Mouse (Mus musculus) embryonic facial prominence, embryonic 14.5 days (tissue): ENCODE results near the gene Foxp4. TPM values are rescaled to one million over a fixed set of nuclear protein-coding genes. Genes with fewer than 3 reads are reported as not detected.

Experiments
- ATAC-seq: fragments of 200-750 bp; cut with Nextera tagmentation; 2 replicates; pipeline ENCODE4 v1.8.0; 2017; ENCODE audit warnings: low read depth, moderate number of reproducible peaks, moderate TSS enrichment
- DNase-seq: peaks from one replicate; pipeline ENCODE4 v3.0.0-alpha.2; 2015; ENCODE audit warnings: low spot score
- H3K27ac ChIP-seq: fragments of 300-500 bp; sonication (generic); replicated peaks from 2 replicates; pipeline ENCODE4 v1.5.1; 2014; ENCODE audit warnings: low read depth, mild to moderate bottlenecking, low read length, moderate library complexity
- H3K27me3 ChIP-seq: fragments of 300-500 bp; sonication (generic); replicated peaks from 2 replicates; pipeline ENCODE4 v1.6.1; 2014; ENCODE audit warnings: low read length; ENCODE audit not compliant: control insufficient read depth, insufficient read depth
- H3K36me3 ChIP-seq: fragments of 300-500 bp; sonication (generic); 2 replicates; pipeline ENCODE4 v1.6.1; 2014; ENCODE audit warnings: low read length, mixed read lengths; ENCODE audit not compliant: control insufficient read depth, insufficient read depth
- H3K4me1 ChIP-seq: fragments of 300-500 bp; sonication (generic); 2 replicates; pipeline ENCODE4 v1.6.1; 2014; ENCODE audit warnings: antibody characterized with exemption, low read length; ENCODE audit not compliant: control insufficient read depth, insufficient read depth
- H3K4me2 ChIP-seq: fragments of 300-500 bp; sonication (generic); 2 replicates; pipeline ENCODE4 v1.6.1; 2014; ENCODE audit warnings: low read depth, mild to moderate bottlenecking, low read length, moderate library complexity, mixed read lengths
- H3K4me3 ChIP-seq: fragments of 300-500 bp; sonication (generic); 2 replicates; pipeline ENCODE4 v1.5.1; 2014; ENCODE audit warnings: low read depth, mild to moderate bottlenecking, low read length
- H3K9ac ChIP-seq: fragments of 300-500 bp; sonication (generic); 2 replicates; pipeline ENCODE4 v1.6.1; 2014; ENCODE audit warnings: low read depth, mild to moderate bottlenecking, low read length, moderate library complexity, mixed read lengths
- H3K9me3 ChIP-seq: fragments of 300-500 bp; sonication (generic); 2 replicates; pipeline ENCODE4 v1.6.1; 2016; ENCODE audit warnings: low read length; ENCODE audit not compliant: control insufficient read depth
- WGBS: fragments of 180-500 bp; shearing (Covaris S2); extraction: QIAGEN DNeasy Blood & Tissue Kit; methylation state at CpG from one replicate; pipeline ENCODE4 v1.1.7; 2014; 5-methylcytosine and 5-hydroxymethylcytosine counted together
- polyA plus RNA-seq: library from polyadenylated mRNA; unstranded; fragments of >200 nt; fragmentation: Nextera tagmentation; extraction: Ambion mirVana; gene quantifications from 2 replicates; pipeline ENCODE4 v1.2.1, GENCODE M21; 2014

The Foxp4 gene
- polyA plus RNA-seq, 1 experiment from 2014 or later, result 21.0 TPM

DNA sequence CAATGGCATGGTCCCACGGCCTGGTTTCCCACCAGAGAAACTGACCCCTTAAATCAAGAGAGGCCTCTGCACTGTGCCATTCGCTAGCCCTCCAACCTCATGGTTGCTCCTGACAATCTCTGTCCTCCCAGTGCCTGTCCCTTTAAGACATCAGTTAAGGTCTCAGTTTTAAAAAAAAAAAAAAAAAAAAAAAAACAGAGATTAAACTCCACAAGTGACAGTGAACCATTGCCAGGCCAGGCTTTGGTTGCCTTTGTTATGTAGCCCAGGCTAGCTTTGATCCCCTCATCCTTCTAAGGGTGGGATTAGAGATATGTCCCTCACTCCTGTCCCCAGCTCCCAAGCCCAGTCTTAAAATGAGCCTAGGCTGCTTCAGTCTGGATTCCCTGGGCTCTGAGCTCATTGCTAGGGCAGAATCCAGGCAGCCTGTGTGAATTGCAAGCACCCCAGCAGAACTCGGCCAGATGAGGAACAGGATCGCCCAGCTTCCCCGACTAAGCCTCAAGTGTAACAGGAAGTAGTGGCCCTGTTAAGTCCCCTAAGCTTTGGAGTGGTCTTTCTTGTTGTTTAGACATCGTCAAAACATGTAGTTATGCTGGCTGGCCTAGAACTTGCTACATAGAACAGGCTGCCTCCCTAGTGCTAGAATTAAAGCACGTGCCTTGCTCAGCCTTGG, 73.7 kb downstream of the Foxp4 start:
- no peak overlapping the region for H3K4me2 ChIP-seq
- no peak overlapping the region for H3K9ac ChIP-seq
- 77% methylated on average over 7 of the region's 7 CpGs for WGBS
- ATAC-seq, result no peak
- H3K36me3 ChIP-seq, result no peaks in the 10 kb centered on the region
- peaks cover 4% of the 10 kb centered on the region; the same call in 1 of the 2 replicates for H3K4me1 ChIP-seq
- no peak overlapping the region for H3K27ac ChIP-seq
- H3K27me3 ChIP-seq, result no peaks in the 10 kb centered on the region
- no peak for DNase-seq
- H3K9me3 ChIP-seq, result peaks cover 3% of the 10 kb centered on the region; the same call in 1 of the 2 replicates
- H3K4me3 ChIP-seq, result no peak overlapping the region

DNA sequence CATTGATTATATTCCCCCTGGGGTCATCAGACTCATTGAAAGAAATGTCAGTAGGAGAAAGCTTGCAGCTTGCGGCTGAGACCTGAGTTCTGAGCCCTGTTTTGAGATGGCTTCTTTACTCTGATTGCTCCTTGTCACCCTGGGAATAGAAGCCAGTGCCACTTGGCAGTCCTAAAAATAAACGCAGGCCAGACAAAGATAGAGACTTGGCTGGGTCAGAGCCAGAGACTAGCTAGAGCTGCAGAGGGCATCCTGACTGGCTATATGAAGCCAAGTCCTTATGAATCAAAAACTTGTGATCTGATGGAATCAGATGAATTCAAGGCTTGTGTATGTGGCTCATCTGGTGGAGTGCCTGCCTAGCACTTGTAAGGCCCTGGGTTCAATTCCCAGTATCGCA, 74.4 kb downstream of the Foxp4 start:
- H3K9ac ChIP-seq, result no peak overlapping the region
- WGBS, result 79% methylated on average over 3 of the region's 3 CpGs

DNA sequence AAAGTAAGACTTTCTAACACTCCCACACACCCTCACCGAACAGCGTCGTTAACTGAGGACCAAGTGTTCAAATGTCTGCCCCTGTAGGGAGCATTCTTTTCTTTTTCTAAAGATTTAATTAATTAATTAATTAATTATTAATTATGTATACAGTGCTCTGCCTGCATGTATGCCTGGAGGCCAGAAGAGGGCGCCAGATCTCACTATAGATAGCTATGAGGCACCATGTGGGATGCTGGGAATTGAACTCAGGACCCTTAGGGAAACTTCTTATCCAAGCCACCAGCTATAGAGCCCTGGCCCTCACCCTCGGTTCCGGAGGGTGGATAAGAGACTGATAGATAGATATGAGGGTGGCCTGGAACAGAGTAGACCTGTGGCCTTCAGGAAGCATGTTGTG, 76.5 kb downstream of the Foxp4 start:
- H3K27ac ChIP-seq, result no peak overlapping the region

More for the DNA sequence above, 74.4 kb downstream of the Foxp4 start:
- Histone ChIP-seq H3K4me3 (no peak overlapping the region), H3K27ac (no peak overlapping the region), H3K27me3 (no peaks in the 10 kb centered on the region), H3K4me2 (no peak overlapping the region), H3K9me3 (no peaks in the 10 kb centered on the region), H3K36me3 (no peaks in the 10 kb centered on the region), H3K4me1 (peaks cover 4% of the 10 kb centered on the region; the same call in 1 of the 2 replicates)
- DNase-seq, result no peak
- no peak for ATAC-seq

DNA sequence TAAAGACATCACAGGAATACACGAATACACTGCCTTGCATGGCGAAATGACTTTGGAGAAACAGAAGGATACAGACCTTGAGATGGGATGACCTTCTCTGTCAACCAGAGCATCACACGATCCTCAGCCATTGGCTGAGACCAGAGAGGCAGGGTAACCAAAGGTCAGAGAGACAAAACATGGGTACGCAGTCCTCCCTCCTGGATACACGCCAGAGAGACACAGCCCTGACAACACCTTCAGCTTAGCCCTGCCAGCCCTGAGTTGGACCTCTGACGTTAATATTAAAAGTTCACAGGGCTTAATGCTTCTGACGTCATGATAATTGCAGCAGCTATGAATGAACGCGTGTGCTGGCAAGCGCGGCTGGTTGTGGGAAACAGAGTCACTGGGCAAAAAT, 78.8 kb downstream of the Foxp4 start:
- DNase-seq (no peak), ATAC-seq (no peak)
- no peaks in the 10 kb centered on the region for H3K27me3 ChIP-seq
- 75% methylated on average over 11 of the region's 11 CpGs for WGBS
- H3K4me3 ChIP-seq, result no peak overlapping the region
- no peaks in the 10 kb centered on the region for H3K4me1 ChIP-seq
- H3K27ac ChIP-seq, result no peak overlapping the region
- no peaks in the 10 kb centered on the region for H3K9me3 ChIP-seq
- no peak overlapping the region for H3K4me2 ChIP-seq
- H3K36me3 ChIP-seq, result no peaks in the 10 kb centered on the region
- no peak overlapping the region for H3K9ac ChIP-seq

More for the DNA sequence above, 76.5 kb downstream of the Foxp4 start:
- H3K36me3 ChIP-seq, result no peaks in the 10 kb centered on the region
- H3K4me1 ChIP-seq, result peaks cover 4% of the 10 kb centered on the region; the same call in 1 of the 2 replicates
- no peak overlapping the region for H3K9ac ChIP-seq
- H3K4me3 ChIP-seq, result no peak overlapping the region
- H3K27me3 ChIP-seq, result no peaks in the 10 kb centered on the region
- no peaks in the 10 kb centered on the region for H3K9me3 ChIP-seq
- DNase-seq, result no peak
- WGBS, result 84% methylated on average over 6 of the region's 6 CpGs
- H3K4me2 ChIP-seq, result no peak overlapping the region
- ATAC-seq, result no peak

DNA sequence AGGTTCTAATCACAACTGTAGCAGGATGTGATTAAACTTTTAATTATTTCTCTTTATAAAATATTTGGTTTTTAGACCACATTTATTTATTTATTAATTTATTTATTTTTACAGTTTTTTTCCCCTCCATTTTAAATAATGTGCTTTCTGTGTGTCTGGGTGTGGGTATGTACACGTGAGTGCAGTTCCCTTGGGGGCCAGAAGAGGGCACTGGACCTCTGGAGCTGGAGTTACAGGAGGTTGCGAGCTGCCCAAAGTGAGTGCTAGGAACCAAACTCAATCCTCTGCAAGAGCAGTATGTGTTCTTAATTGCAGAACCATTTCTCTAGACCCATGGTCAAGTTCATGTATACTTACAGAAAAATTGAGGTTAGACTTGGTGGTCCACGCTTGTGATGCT, 81.0 kb downstream of the Foxp4 start:
- WGBS, result 98% methylated on average over 3 of the region's 3 CpGs
- H3K4me3 ChIP-seq, result no peak overlapping the region
- ATAC-seq, result no peak

DNA sequence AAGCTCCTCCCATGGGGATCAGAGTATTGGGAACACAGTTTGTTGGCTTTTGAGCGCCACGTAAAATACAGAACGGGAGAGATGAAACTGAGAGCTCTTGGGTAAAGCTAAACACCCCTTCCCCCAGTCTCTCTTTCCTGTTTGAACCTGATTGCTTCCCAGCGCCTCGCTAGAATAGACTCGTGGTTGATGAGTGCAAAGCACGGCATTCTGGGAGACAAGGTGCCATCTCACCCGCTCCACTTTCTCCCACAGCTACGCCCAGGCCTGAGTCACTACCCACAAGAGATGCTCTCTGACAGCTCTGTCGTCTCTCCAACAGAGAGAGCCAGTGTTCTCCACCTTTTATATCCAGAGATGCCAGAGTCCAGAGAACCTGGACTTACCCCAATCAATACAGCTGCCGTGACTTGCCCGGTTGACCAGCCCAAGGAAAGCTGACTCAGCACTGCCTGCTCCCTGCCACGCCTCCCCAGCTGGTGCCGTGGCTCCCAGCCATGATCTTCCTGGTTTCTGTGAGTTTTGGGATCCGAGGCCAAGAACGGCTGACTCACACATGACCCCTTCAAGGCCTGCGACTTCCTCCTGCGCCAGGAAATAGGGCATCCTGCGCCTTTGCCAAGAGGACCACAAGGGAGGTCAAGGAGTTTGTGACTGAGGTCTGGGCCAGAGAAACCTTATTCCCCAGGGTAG, 82.4 kb downstream of the Foxp4 start:
- no peaks in the 10 kb centered on the region for H3K27me3 ChIP-seq
- H3K9ac ChIP-seq, result no peak overlapping the region
- no peaks in the 10 kb centered on the region for H3K9me3 ChIP-seq
- H3K4me3 ChIP-seq, result no peak overlapping the region
- peaks cover 5% of the 10 kb centered on the region for H3K4me1 ChIP-seq
- no peak overlapping the region for H3K4me2 ChIP-seq
- ATAC-seq (no peak), DNase-seq (peak; percentile 59)
- 62% methylated on average over 19 of the region's 19 CpGs for WGBS
- H3K27ac ChIP-seq, result no peak overlapping the region
- H3K36me3 ChIP-seq, result no peaks in the 10 kb centered on the region

More for the DNA sequence above, 81.0 kb downstream of the Foxp4 start:
- no peak overlapping the region for H3K4me2 ChIP-seq
- H3K27ac ChIP-seq, result no peak overlapping the region
- no peak overlapping the region for H3K9ac ChIP-seq
- no peak for DNase-seq
- H3K27me3 ChIP-seq, result no peaks in the 10 kb centered on the region
- H3K4me1 ChIP-seq, result no peaks in the 10 kb centered on the region
- H3K36me3 ChIP-seq, result no peaks in the 10 kb centered on the region
- no peaks in the 10 kb centered on the region for H3K9me3 ChIP-seq

DNA sequence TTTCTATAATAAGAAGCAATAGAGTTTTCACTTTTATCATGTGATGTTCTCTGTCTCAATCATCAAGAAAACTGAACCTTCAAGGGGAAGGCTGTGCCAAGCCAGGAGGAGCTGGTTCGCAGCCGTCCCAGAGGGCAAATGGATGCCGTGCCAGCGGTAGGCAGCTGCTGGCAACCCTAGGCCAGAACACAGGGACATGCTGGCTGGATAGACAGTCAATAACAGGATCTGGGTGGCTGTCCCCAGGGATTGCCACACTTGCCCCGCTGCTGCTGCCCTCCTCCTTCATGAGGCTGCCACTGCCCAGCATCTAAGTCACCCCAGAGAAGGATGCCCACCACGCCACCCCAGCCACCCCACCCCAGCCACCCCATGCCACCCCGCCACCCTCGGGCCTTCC, 82.9 kb downstream of the Foxp4 start:
- H3K27ac ChIP-seq, result no peak overlapping the region
- H3K9ac ChIP-seq, result no peak overlapping the region
- H3K36me3 ChIP-seq, result no peaks in the 10 kb centered on the region
- no peak overlapping the region for H3K4me3 ChIP-seq
- no peak overlapping the region for H3K4me2 ChIP-seq
- H3K27me3 ChIP-seq, result no peaks in the 10 kb centered on the region
- 90% methylated on average over 8 of the region's 8 CpGs for WGBS
- no peak for DNase-seq
- H3K4me1 ChIP-seq, result peaks cover 5% of the 10 kb centered on the region
- ATAC-seq, result no peak
- no peaks in the 10 kb centered on the region for H3K9me3 ChIP-seq

DNA sequence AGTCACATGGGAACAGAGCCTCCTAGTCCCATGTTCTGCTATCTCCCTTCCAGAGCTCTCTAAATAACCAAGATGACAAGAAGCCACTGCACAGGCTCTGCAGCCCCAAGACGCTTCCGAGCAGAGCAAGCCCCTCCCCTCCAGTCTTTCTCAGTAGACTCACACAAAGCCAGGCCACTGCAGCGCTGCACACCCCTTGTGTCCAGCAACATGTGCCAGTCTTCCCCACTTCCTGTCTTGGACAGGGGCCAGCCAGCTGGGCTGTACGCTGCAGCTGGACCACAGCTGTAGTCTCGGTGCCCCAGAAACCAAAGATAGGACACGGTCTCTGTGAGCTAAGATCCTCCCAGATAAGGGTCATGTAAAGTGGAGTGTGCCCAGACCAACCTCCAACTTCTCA, 86.6 kb downstream of the Foxp4 start:
- H3K27ac ChIP-seq, result no peak overlapping the region

DNA sequence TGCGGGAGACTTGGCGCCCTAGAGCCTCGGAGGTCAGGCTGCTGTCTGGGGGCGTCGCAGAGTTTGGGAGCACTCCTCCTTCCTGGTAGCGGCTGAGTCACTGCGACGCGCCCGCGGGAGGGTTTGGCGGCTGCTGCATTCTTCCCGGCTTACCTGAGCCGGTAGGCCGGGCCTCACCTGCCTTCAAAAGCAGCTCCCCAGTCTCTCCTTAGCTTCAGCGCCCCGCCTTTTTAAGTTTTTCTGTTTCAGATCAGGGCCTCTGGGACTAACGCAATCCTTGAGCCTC, 90.0 kb downstream of the Foxp4 start, which contains the start of gene Mdfi:
TSS of gene Mdfi (minus strand) at position 210 of the 286 bp plus-strand sequence.
- Histone ChIP-seq H3K9ac (peak within 1 kb of the TSS; percentile 88), H3K4me1 (peaks cover 37% of the 10 kb centered on the region), H3K27ac (peak within 1 kb of the TSS; percentile 92), H3K4me2 (peak within 1 kb of the TSS; percentile 83), H3K4me3 (peak within 1 kb of the TSS; percentile 95), H3K9me3 (no peaks in the 10 kb centered on the region), H3K27me3 (no peaks in the 10 kb centered on the region), H3K36me3 (peaks cover 11% of the 10 kb centered on the region; the same call in 1 of the 2 replicates)
- DNase-seq (peak; percentile 71), ATAC-seq (peak; percentile 21; the same call in 1 of the 2 replicates)
- 4% methylated on average over 4 of the region's 18 CpGs for WGBS

More for the DNA sequence above, 86.6 kb downstream of the Foxp4 start:
- ATAC-seq (no peak), DNase-seq (peak; percentile 55)
- Histone ChIP-seq H3K9me3 (no peaks in the 10 kb centered on the region), H3K27me3 (no peaks in the 10 kb centered on the region), H3K4me3 (no peak overlapping the region), H3K9ac (no peak overlapping the region), H3K36me3 (no peaks in the 10 kb centered on the region), H3K4me1 (peaks cover 13% of the 10 kb centered on the region), H3K4me2 (no peak overlapping the region)
- 16% methylated on average over 6 of the region's 6 CpGs for WGBS
